Mouse (Mus musculus): Measurements from ENCODE around the gene Vamp2.

DNA sequence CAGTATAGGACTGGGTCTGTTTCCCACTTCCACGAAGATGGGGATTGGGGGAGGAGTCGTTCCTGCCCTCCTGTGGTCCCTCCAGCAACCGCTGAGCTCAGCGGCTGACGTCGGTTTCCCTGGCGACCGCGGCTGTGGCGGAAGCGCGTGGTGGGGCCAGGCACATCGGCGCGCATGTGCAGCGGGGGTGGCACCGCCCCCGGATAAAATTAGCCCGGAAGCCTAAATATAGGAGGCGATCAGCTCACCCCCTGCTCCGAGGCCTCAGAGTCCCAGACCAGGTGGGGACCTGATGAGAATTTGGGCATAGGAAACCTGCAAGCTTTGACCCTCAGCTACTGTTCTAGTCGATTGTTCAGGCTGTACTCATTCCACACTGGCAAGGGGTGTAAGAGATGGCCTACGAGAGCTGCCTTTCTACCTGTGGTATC is 11.6 kb downstream of the Vamp2 start:
- TF ChIP-seq CTCF (IDR thresholded peaks at IDR 0.05; ENCODE audit: extremely low read depth, insufficient read length, insufficient replicate concordance, low read depth, low read length) (no peak), POLR2A (IDR thresholded peaks at IDR 0.05; ENCODE audit: low read depth, low read length) (no peak; the same call in 1 of the 2 replicates)

Data from small intestine, adult 2 months (tissue).